ENCODE assay signal across 8 mouse cellular contexts in the genomic region with DNA sequence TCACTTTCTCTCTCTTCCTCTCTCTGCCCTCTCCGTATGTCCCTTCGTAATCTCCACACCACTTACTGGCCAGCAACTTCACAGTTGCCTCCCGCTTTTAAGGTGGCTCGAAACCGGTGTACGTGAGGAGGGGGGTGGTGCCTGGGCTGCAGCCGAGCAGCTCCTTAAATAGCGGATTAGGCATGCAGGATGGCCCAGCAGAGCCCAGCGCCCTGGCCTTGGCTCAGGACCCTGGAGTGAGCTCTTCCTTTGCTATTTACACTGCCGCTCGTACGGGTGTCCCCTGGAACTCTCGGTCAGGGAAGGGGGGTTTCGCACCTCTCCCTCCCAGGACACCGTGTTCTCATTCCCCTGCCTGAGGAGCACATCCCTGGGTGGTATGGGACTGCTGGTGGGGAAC. TPM values are rescaled to one million over a fixed set of nuclear protein-coding genes. Genes with fewer than 3 reads are reported as not detected.
DNase-seq lines count a peak whose midpoint lies in the region; ATAC-seq lines count a peak whose summit lies in the region.

Gene Car14, minus strand, starts transcription at position 124 of the 400 bp plus-strand sequence.

- ATAC-seq in hindbrain, embryonic 13.5 days (ENCODE audit: low FRiP score): no peak
- ATAC-seq in liver, embryonic 12.5 days: no peak
- no peak; the same call in 1 of the 2 replicates for ATAC-seq in stomach, embryonic 14.5 days (ENCODE audit: insufficient number of reproducible peaks, insufficient read depth, low FRiP score, low read depth)

- H3K4me1 ChIP-seq in hindbrain, embryonic 13.5 days (replicated peaks): peaks cover 31% of the 10 kb centered on the region
- H3K4me1 ChIP-seq in liver, embryonic 12.5 days: peaks cover 33% of the 10 kb centered on the region
- H3K4me1 ChIP-seq in stomach, embryonic 14.5 days (ENCODE audit: control insufficient read depth, insufficient read depth, low read length): peaks cover 29% of the 10 kb centered on the region

- peak within 1 kb of the TSS; percentile 63 for H3K9ac ChIP-seq in hindbrain, embryonic 13.5 days
- peak within 1 kb of the TSS; percentile 40 for H3K9ac ChIP-seq in liver, embryonic 12.5 days
- H3K9ac ChIP-seq in stomach, embryonic 14.5 days (replicated peaks; ENCODE audit: low read depth, low read length): peak within 1 kb of the TSS; percentile 3; the same call in 1 of the 2 replicates

- DNase-seq in ovary, adult 18-20 months (ENCODE audit: low spot score): peak; percentile 28
- no peak for DNase-seq in ovary, postnatal 10 days (ENCODE audit: low spot score)
- DNase-seq in gastrocnemius, adult 18-20 months (ENCODE audit: low spot score): peak; percentile 67
- no peak for DNase-seq in right cerebral cortex, postnatal 36 days (ENCODE audit: low spot score in 2 of 2)
- no peak for DNase-seq in adrenal gland, adult 2 months

- WGBS in hindbrain, embryonic 13.5 days: under 1% methylated on average over 15 of the region's 15 CpGs
- WGBS in liver, embryonic 12.5 days (ENCODE audit: insufficient replicate concordance): 3% methylated on average over 15 of the region's 15 CpGs
- 1% methylated on average over 15 of the region's 15 CpGs for WGBS in stomach, embryonic 14.5 days

- H3K4me2 ChIP-seq in hindbrain, embryonic 13.5 days: peak within 1 kb of the TSS; percentile 74
- H3K4me2 ChIP-seq in liver, embryonic 12.5 days: peak within 1 kb of the TSS; percentile 65
- peak within 1 kb of the TSS; percentile 73 for H3K4me2 ChIP-seq in stomach, embryonic 14.5 days (replicated peaks; ENCODE audit: low read depth, low read length)

- H3K4me3 ChIP-seq in hindbrain, embryonic 13.5 days: peak within 1 kb of the TSS; percentile 37
- H3K4me3 ChIP-seq in liver, embryonic 12.5 days: peak within 1 kb of the TSS; percentile 34
- H3K4me3 ChIP-seq in stomach, embryonic 14.5 days (ENCODE audit: low read depth, low read length): peak within 1 kb of the TSS; percentile 29

- H3K27me3 ChIP-seq in hindbrain, embryonic 13.5 days: peaks cover 38% of the 10 kb centered on the region
- peaks cover 86% of the 10 kb centered on the region for H3K27me3 ChIP-seq in liver, embryonic 12.5 days (replicated peaks)
- H3K27me3 ChIP-seq in stomach, embryonic 14.5 days (ENCODE audit: control insufficient read depth, insufficient read depth, low read length): no peaks in the 10 kb centered on the region

- 0 out of 2 replicates have a peak within 1 kb of the TSS, but pooled peaks have one; percentile 9 for H3K27ac ChIP-seq in hindbrain, embryonic 13.5 days
- peak within 1 kb of the TSS; percentile 79 for H3K27ac ChIP-seq in liver, embryonic 12.5 days
- H3K27ac ChIP-seq in stomach, embryonic 14.5 days (ENCODE audit: low read length): peak within 1 kb of the TSS; percentile 28; the same call in 1 of the 2 replicates

- H3K36me3 ChIP-seq in hindbrain, embryonic 13.5 days: no peaks in the 10 kb centered on the region
- no peaks in the 10 kb centered on the region for H3K36me3 ChIP-seq in liver, embryonic 12.5 days
- no peaks in the 10 kb centered on the region for H3K36me3 ChIP-seq in stomach, embryonic 14.5 days (ENCODE audit: control insufficient read depth, insufficient read depth, low read length)

- no peaks in the 10 kb centered on the region for H3K9me3 ChIP-seq in hindbrain, embryonic 13.5 days
- no peaks in the 10 kb centered on the region for H3K9me3 ChIP-seq in liver, embryonic 12.5 days (replicated peaks)
- no peaks in the 10 kb centered on the region for H3K9me3 ChIP-seq in stomach, embryonic 14.5 days (ENCODE audit: control insufficient read depth, low read depth, low read length)

RNA-seq across cellular contexts. Expression of gene Car14, which starts in this region (rescaled TPM):
- 10 to 100 TPM; 54.2 to 76.9 TPM for total RNA-seq in gastrocnemius, adult 18-20 months (2021)
- 6.5 and 10.9 TPM in 2 replicates for polyA plus RNA-seq in hindbrain, embryonic 13.5 days (2015; fragmentation: Nextera tagmentation; extraction: Ambion mirVana)
- 10.3 and 10.6 TPM in 2 replicates for polyA plus RNA-seq in liver, embryonic 12.5 days (2016; fragmentation: Nextera tagmentation; extraction: Ambion mirVana)
- polyA plus RNA-seq in stomach, embryonic 14.5 days (2014; fragmentation: Nextera tagmentation; extraction: Ambion mirVana): 2.9 and 3.3 TPM in 2 replicates
- 1 to 10 TPM; 1.7 to 7.3 TPM for total RNA-seq in adrenal gland, adult 2 months (2021)
- polyA plus RNA-seq in adrenal gland, adult 2 months (2012; rRNA removed): 1.0 and 1.2 TPM in 2 replicates

Comparison
In these comparisons a context has a peak if more than half of its experiments do, and no peak if none do; other contexts are left out.
1. RNA of gene Car14 (total RNA-seq): 54.2 to 76.9 TPM in gastrocnemius, adult 18-20 months; 1.7 to 7.3 TPM in adrenal gland, adult 2 months; every median in the first group is over 4 times any median in the second.
2. DNase-seq: peak in ovary, adult 18-20 months (single experiment) and gastrocnemius, adult 18-20 months (single experiment); none in ovary, postnatal 10 days (single experiment), right cerebral cortex, postnatal 36 days (0 of 2) and adrenal gland, adult 2 months (single experiment).
3. H3K27ac ChIP-seq: peak in every context shown above with its lines; median percentile 79 in liver, embryonic 12.5 days; 28 in stomach, embryonic 14.5 days; 9 in hindbrain, embryonic 13.5 days.
4. H3K9ac ChIP-seq: peak in every context shown above with its lines; median percentile 63 in hindbrain, embryonic 13.5 days; 40 in liver, embryonic 12.5 days; 3 in stomach, embryonic 14.5 days.
5. Peak in every context shown above with its lines, with median percentiles within 50 percentile points of each other: H3K4me2 ChIP-seq and H3K4me3 ChIP-seq.